In the genomic region with DNA sequence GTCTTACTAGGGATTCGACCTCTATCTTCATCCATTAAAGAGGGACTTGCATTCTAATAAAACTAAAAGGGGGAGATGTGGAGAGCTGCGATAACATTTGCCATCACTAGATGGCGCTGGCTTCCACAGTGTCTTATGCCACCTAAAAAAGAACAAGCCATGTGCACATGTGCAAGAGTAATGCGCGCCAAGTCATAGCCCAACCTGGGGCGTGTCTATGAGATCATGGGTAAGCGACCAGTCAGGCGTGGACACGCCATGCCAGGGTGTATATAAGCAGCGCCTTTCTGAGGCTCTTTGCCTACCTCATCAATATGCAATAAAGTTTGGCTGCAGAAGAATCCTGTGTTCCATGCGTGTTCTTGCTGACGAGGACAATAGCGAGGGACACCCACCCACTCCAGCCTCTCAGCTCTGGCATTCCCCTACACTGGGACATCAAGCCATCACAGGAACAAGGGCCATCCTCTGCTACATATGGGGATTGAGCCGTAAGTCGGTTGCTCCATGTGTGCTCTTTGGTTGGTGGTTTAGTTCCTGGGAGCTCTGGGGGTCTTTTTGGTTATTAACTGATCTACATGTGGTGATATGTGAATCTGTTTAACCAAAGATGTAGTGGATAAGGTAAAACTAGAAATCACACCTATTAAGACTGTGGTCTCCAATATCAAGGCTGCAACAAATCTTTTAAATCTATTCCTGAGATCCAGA, we compare ENCODE assay signal across 8 mouse cellular contexts.
A peak's percentile ranks its signal among the peaks of the same experiment; 100 is the strongest.
DNase-seq lines count a peak whose midpoint lies in the region; ATAC-seq and TF ChIP-seq lines count a peak whose summit lies in the region.
"Not testable (repeated sequence)": the region's sequence is repeated elsewhere in the genome, so short reads cannot be mapped to it uniquely, and the experiment has no call there.

No protein-coding gene starts in this region.

- not testable (repeated sequence) for H3K79me2 ChIP-seq in C2C12 (ENCODE audit: control insufficient read depth, insufficient read depth)

- H3K4me3 ChIP-seq in C2C12 (ENCODE audit: insufficient read depth, poor library complexity, severe bottlenecking); heart, embryonic 12.5 days; intestine, embryonic 16.5 days (ENCODE audit: low read length); liver, embryonic 12.5 days; midbrain, embryonic 12.5 days; testis, adult 2 months (ENCODE audit: control insufficient read depth, low read depth, low read length): not testable (repeated sequence)

- H3ac ChIP-seq in C2C12 (ENCODE audit: control insufficient read depth, insufficient read length, low read depth), result not testable (repeated sequence)

- not testable (repeated sequence) for H3K4me1 ChIP-seq in heart, embryonic 12.5 days (replicated peaks); intestine, embryonic 16.5 days (ENCODE audit: control insufficient read depth, insufficient read depth, low read length); liver, embryonic 12.5 days; midbrain, embryonic 12.5 days; testis, adult 2 months (ENCODE audit: control insufficient read depth, insufficient read depth, low read length)

- H3K27ac ChIP-seq in heart, embryonic 12.5 days (ENCODE audit: poor library complexity, severe bottlenecking); intestine, embryonic 16.5 days (ENCODE audit: low read length); liver, embryonic 12.5 days; midbrain, embryonic 12.5 days (replicated peaks); testis, adult 2 months (ENCODE audit: control insufficient read depth, insufficient read depth, low read depth, low read length): not testable (repeated sequence)

- ATAC-seq in heart, embryonic 12.5 days (ENCODE audit: insufficient number of reproducible peaks, low FRiP score), result 0 out of 2 replicates have a peak, but pooled peaks have one; percentile 31
- 0 out of 2 replicates have a peak, but pooled peaks have one; percentile 34 for ATAC-seq in intestine, embryonic 16.5 days
- peak; percentile 25; the same call in 1 of the 2 replicates for ATAC-seq in liver, embryonic 12.5 days
- peak; percentile 53; the same call in 1 of the 2 replicates for ATAC-seq in midbrain, embryonic 12.5 days (ENCODE audit: low FRiP score, low read depth)

- not testable (repeated sequence) for H3K27me3 ChIP-seq in C2C12 (ENCODE audit: control insufficient read depth, insufficient read depth, insufficient read length); heart, embryonic 12.5 days (replicated peaks); intestine, embryonic 16.5 days (replicated peaks; ENCODE audit: control insufficient read depth, insufficient read depth, low read length); liver, embryonic 12.5 days (replicated peaks); midbrain, embryonic 12.5 days; testis, adult 2 months (ENCODE audit: control insufficient read depth, insufficient read depth, low read length)

- H3K4me2 ChIP-seq in heart, embryonic 12.5 days; intestine, embryonic 16.5 days (ENCODE audit: low read depth, low read length); liver, embryonic 12.5 days; midbrain, embryonic 12.5 days (replicated peaks): not testable (repeated sequence)

- peak; percentile 6 for DNase-seq in MEL-GATA-1-ER (ENCODE audit: extremely low read depth, low read depth)
- DNase-seq in embryo, embryonic 11 days, result peak; percentile 10

- TF ChIP-seq CTCF in C2C12 (IDR thresholded peaks at IDR 0.05; ENCODE audit: control insufficient read depth, insufficient read depth, insufficient read length), result not testable (repeated sequence)
- TF ChIP-seq CTCF in testis, adult 2 months (IDR thresholded peaks at IDR 0.05; ENCODE audit: control insufficient read depth, insufficient read depth, insufficient replicate concordance, low read depth, low read length), result peak; percentile 26; the same call in 1 of the 2 replicates

- TF ChIP-seq POLR2A in testis, adult 2 months (IDR thresholded peaks at IDR 0.05; ENCODE audit: control insufficient read depth, low read depth, low read length), result not testable (repeated sequence)

- not testable (repeated sequence) for H3K79me3 ChIP-seq in C2C12 (ENCODE audit: low read depth)

- H3K36me3 ChIP-seq in C2C12 (ENCODE audit: control insufficient read depth, insufficient read depth); heart, embryonic 12.5 days; intestine, embryonic 16.5 days (ENCODE audit: control insufficient read depth, insufficient read depth, low read length); liver, embryonic 12.5 days; midbrain, embryonic 12.5 days; testis, adult 2 months (ENCODE audit: control insufficient read depth, insufficient read depth, low read length): not testable (repeated sequence)

- not testable (repeated sequence) for H3K9ac ChIP-seq in heart, embryonic 12.5 days; intestine, embryonic 16.5 days (ENCODE audit: low read depth, low read length); liver, embryonic 12.5 days; midbrain, embryonic 12.5 days (replicated peaks)

- H3K9me3 ChIP-seq in heart, embryonic 12.5 days (replicated peaks), result peaks cover 63% of the 10 kb centered on the region
- H3K9me3 ChIP-seq in intestine, embryonic 16.5 days (ENCODE audit: control insufficient read depth, low read length), result peaks cover 49% of the 10 kb centered on the region
- H3K9me3 ChIP-seq in liver, embryonic 12.5 days (replicated peaks), result peaks cover 55% of the 10 kb centered on the region
- H3K9me3 ChIP-seq in midbrain, embryonic 12.5 days, result peaks cover 73% of the 10 kb centered on the region

- WGBS in heart, embryonic 12.5 days, result 78% methylated on average over 15 of the region's 15 CpGs
- WGBS in intestine, embryonic 16.5 days, result 84% methylated on average over 15 of the region's 15 CpGs
- 75% methylated on average over 15 of the region's 15 CpGs for WGBS in liver, embryonic 12.5 days (ENCODE audit: insufficient replicate concordance)
- WGBS in midbrain, embryonic 12.5 days, result 83% methylated on average over 15 of the region's 15 CpGs

TF ChIP-seq in C2C12, 6 proteins besides CTCF, POLR2A, EP300 and RAD21:
- TF ChIP-seq MAX (IDR thresholded peaks at IDR 0.05), result peak; percentile 75
